Comparison of ENCODE assay signal across 15 mouse cellular contexts in the genomic region with DNA sequence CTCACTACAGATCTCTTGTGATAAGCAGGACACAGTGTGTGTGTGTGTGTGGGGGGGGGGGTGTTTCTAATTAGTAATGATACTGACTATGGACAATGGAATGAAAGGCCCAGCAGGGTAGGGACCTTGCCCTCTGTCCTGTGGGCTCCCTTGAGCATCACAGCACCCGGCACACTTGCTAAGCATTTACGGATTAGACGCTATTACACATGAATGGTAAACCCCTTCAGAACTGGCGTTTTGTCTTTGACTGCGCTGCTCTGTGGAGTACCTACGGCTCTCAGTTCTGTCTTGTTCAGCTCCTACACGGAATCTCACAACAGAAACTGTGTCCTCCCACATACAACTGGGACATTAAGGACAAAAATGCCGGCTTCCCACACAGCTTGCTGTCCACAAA.
A peak's percentile ranks its signal among the peaks of the same experiment; 100 is the strongest.
DNase-seq lines count a peak whose midpoint lies in the region; ATAC-seq and TF ChIP-seq lines count a peak whose summit lies in the region.
"Had no signal": no experiment of that assay in that cellular context is flagged by ENCODE, and none has a peak within 500 bp of the region (broad histone marks: within the 10 kb centered on the region; RNA-seq: fewer than 3 reads in every experiment).

No protein-coding gene starts in this region.

- no peaks in the 10 kb centered on the region for H3K36me3 ChIP-seq in hindbrain, embryonic 10.5 days
- no peaks in the 10 kb centered on the region for H3K36me3 ChIP-seq in hindbrain, embryonic 13.5 days
- H3K36me3 ChIP-seq in forebrain, postnatal 0 days (ENCODE audit: insufficient read depth) = no peaks in the 10 kb centered on the region
- H3K36me3 ChIP-seq in midbrain, embryonic 13.5 days = no peaks in the 10 kb centered on the region
- H3K36me3 ChIP-seq: liver, embryonic 13.5 days had no signal

- H3K4me2 ChIP-seq in hindbrain, embryonic 13.5 days = no peak overlapping the region
- H3K4me2 ChIP-seq in forebrain, postnatal 0 days (ENCODE audit: low read depth) = no peak overlapping the region
- peak overlapping the region; percentile 9; the same call in 1 of the 2 replicates for H3K4me2 ChIP-seq in midbrain, embryonic 13.5 days (replicated peaks)
- H3K4me2 ChIP-seq: heart, embryonic 13.5 days; liver, embryonic 13.5 days had no signal

- 63% methylated on average over 8 of the region's 8 CpGs for WGBS in hindbrain, embryonic 10.5 days
- WGBS in hindbrain, embryonic 13.5 days = 38% methylated on average over 8 of the region's 8 CpGs
- 18% methylated on average over 8 of the region's 8 CpGs for WGBS in forebrain, postnatal 0 days
- WGBS in midbrain, embryonic 13.5 days = 19% methylated on average over 8 of the region's 8 CpGs

- peak; percentile 14 for DNase-seq in hindbrain, embryonic 10.5 days (ENCODE audit: low spot score)
- peak; percentile 77 for DNase-seq in brain, adult 2 months (ENCODE audit: low read depth, low spot score)
- DNase-seq in forebrain, postnatal 0 days = peak; percentile 19
- no peak for DNase-seq in adrenal gland, postnatal 14 days
- DNase-seq in frontal cortex, postnatal 14 days (ENCODE audit: low spot score in 2 of 2) = no peak
- DNase-seq: adrenal gland, postnatal 10 days; gastrocnemius, postnatal 36 days; heart, postnatal 4 days; kidney, postnatal 10 days; liver, embryonic 13.5 days had no signal

- peak overlapping the region; percentile 5; the same call in 1 of the 2 replicates for H3K27ac ChIP-seq in hindbrain, embryonic 10.5 days
- no peak overlapping the region for H3K27ac ChIP-seq in hindbrain, embryonic 13.5 days
- H3K27ac ChIP-seq in forebrain, postnatal 0 days (ENCODE audit: low read depth, low read length) = no peak overlapping the region
- H3K27ac ChIP-seq in midbrain, embryonic 13.5 days = no peak overlapping the region
- H3K27ac ChIP-seq: heart, embryonic 13.5 days; liver, embryonic 13.5 days had no signal

- TF ChIP-seq CTCF in forebrain, postnatal 0 days (IDR thresholded peaks at IDR 0.05; ENCODE audit: low read depth) = no peak

- H3K4me3 ChIP-seq in hindbrain, embryonic 10.5 days = no peak overlapping the region
- H3K4me3 ChIP-seq in hindbrain, embryonic 13.5 days = no peak overlapping the region
- no peak overlapping the region for H3K4me3 ChIP-seq in forebrain, postnatal 0 days (ENCODE audit: low read depth, low read length)
- H3K4me3 ChIP-seq in midbrain, embryonic 13.5 days (replicated peaks) = no peak overlapping the region
- H3K4me3 ChIP-seq: heart, embryonic 13.5 days; liver, embryonic 13.5 days had no signal

- ATAC-seq in hindbrain, embryonic 13.5 days (ENCODE audit: low FRiP score) = no peak
- no peak for ATAC-seq in forebrain, postnatal 0 days
- ATAC-seq in midbrain, embryonic 13.5 days = peak; percentile 75
- ATAC-seq: CD4-positive, CD25-positive, alpha-beta regulatory T cell, adult 4 months; intestine, postnatal 0 days had no signal

- H3K4me1 ChIP-seq in hindbrain, embryonic 10.5 days (replicated peaks) = peaks cover 11% of the 10 kb centered on the region
- H3K4me1 ChIP-seq in hindbrain, embryonic 13.5 days (replicated peaks) = peaks cover 4% of the 10 kb centered on the region; the same call in 1 of the 2 replicates
- no peaks in the 10 kb centered on the region for H3K4me1 ChIP-seq in forebrain, postnatal 0 days (ENCODE audit: insufficient read depth)
- peaks cover 12% of the 10 kb centered on the region for H3K4me1 ChIP-seq in midbrain, embryonic 13.5 days (replicated peaks)
- H3K4me1 ChIP-seq: heart, embryonic 13.5 days; liver, embryonic 13.5 days had no signal

- peaks cover 7% of the 10 kb centered on the region; the same call in 1 of the 2 replicates for H3K9me3 ChIP-seq in hindbrain, embryonic 10.5 days
- H3K9me3 ChIP-seq in hindbrain, embryonic 13.5 days = no peaks in the 10 kb centered on the region
- no peaks in the 10 kb centered on the region for H3K9me3 ChIP-seq in forebrain, postnatal 0 days (ENCODE audit: low read length)
- no peaks in the 10 kb centered on the region for H3K9me3 ChIP-seq in midbrain, embryonic 13.5 days
- H3K9me3 ChIP-seq: liver, embryonic 13.5 days had no signal

- H3K9ac ChIP-seq in hindbrain, embryonic 13.5 days = no peak overlapping the region
- no peak overlapping the region for H3K9ac ChIP-seq in forebrain, postnatal 0 days
- H3K9ac ChIP-seq in midbrain, embryonic 13.5 days (replicated peaks) = no peak overlapping the region
- H3K9ac ChIP-seq: heart, embryonic 13.5 days; liver, embryonic 13.5 days had no signal

- no peaks in the 10 kb centered on the region for H3K27me3 ChIP-seq in hindbrain, embryonic 10.5 days (ENCODE audit: insufficient read depth, poor library complexity, severe bottlenecking)
- no peaks in the 10 kb centered on the region for H3K27me3 ChIP-seq in hindbrain, embryonic 13.5 days
- no peaks in the 10 kb centered on the region for H3K27me3 ChIP-seq in forebrain, postnatal 0 days (ENCODE audit: insufficient read depth, low read length)
- no peaks in the 10 kb centered on the region for H3K27me3 ChIP-seq in midbrain, embryonic 13.5 days
- H3K27me3 ChIP-seq: heart, embryonic 13.5 days; liver, embryonic 13.5 days had no signal

Comparison
In these comparisons a context has a peak if more than half of its experiments do, and no peak if none do; other contexts are left out.
1. DNase-seq: peak in hindbrain, embryonic 10.5 days (single experiment), brain, adult 2 months (single experiment) and forebrain, postnatal 0 days (single experiment); none in adrenal gland, postnatal 14 days (single experiment) and frontal cortex, postnatal 14 days (0 of 2).